Mouse (Mus musculus) heart, embryonic 14.5 days (tissue): ENCODE results near the gene Rarg. TPM values are rescaled to one million over a fixed set of nuclear protein-coding genes. Genes with fewer than 3 reads are reported as not detected.
A peak's percentile ranks its signal among the peaks of the same experiment; 100 is the strongest.
"Not testable (repeated sequence)": the region's sequence is repeated elsewhere in the genome, so short reads cannot be mapped to it uniquely, and the experiment has no call there.

Experiments used
- ATAC-seq: fragments of 200-750 bp; cut with Nextera tagmentation; 2 replicates; pipeline ENCODE4 v1.8.0; 2017; ENCODE audit warnings: low read depth, moderate TSS enrichment; ENCODE audit not compliant: insufficient number of reproducible peaks, insufficient read depth, low FRiP score
- H3K27ac ChIP-seq, 2 experiments: fragments of 200-500 bp in 1 of 2; fragments of 300-500 bp in 1 of 2; sonication (generic) in 1 of 2; replicated peaks in 1 of 2; 2 replicates each; pipeline ENCODE4 v1.5.1; 2012 to 2014; ENCODE audit warnings: low read depth in 2 of 2, low read length in 2 of 2, control low read depth in 1 of 2, mild to moderate bottlenecking in 1 of 2, mixed read lengths in 1 of 2; ENCODE audit not compliant: control insufficient read depth in 1 of 2, insufficient read depth in 1 of 2
- H3K27me3 ChIP-seq: fragments of 300-500 bp; sonication (generic); 2 replicates; pipeline ENCODE4 v1.6.1; 2014; ENCODE audit warnings: mild to moderate bottlenecking, low read length, control low read depth; ENCODE audit not compliant: control insufficient read depth, insufficient read depth
- H3K36me3 ChIP-seq: fragments of 300-500 bp; sonication (generic); 2 replicates; pipeline ENCODE4 v1.6.1; 2014; ENCODE audit warnings: mild to moderate bottlenecking, control low read depth, low read length, mixed read lengths; ENCODE audit not compliant: control insufficient read depth, insufficient read depth
- H3K4me1 ChIP-seq, 2 experiments: fragments of 200-500 bp in 1 of 2; fragments of 300-500 bp in 1 of 2; sonication (generic) in 1 of 2; 2 replicates each; pipeline ENCODE4 v1.6.1; 2012 to 2014; ENCODE audit warnings: low read length in 2 of 2, control low read depth in 1 of 2, mixed read lengths in 1 of 2; ENCODE audit not compliant: control insufficient read depth in 2 of 2, insufficient read depth in 2 of 2
- H3K4me2 ChIP-seq: fragments of 300-500 bp; sonication (generic); 2 replicates; pipeline ENCODE4 v1.6.1; 2014; ENCODE audit warnings: mild to moderate bottlenecking, low read length
- H3K4me3 ChIP-seq, 2 experiments: fragments of 200-500 bp in 1 of 2; fragments of 300-500 bp in 1 of 2; sonication (generic) in 1 of 2; 2 replicates each; pipeline ENCODE4 v1.5.1; 2012 to 2014; ENCODE audit warnings: low read length in 2 of 2, mild to moderate bottlenecking in 2 of 2, control low read depth in 1 of 2, low read depth in 1 of 2, moderate library complexity in 1 of 2; ENCODE audit not compliant: control insufficient read depth in 1 of 2, insufficient read depth in 1 of 2
- H3K9ac ChIP-seq: fragments of 300-500 bp; sonication (generic); 2 replicates; pipeline ENCODE4 v1.6.1; 2014; ENCODE audit warnings: mild to moderate bottlenecking, low read length
- H3K9me3 ChIP-seq: fragments of 300-500 bp; sonication (generic); 2 replicates; pipeline ENCODE4 v1.6.1; 2016; ENCODE audit warnings: low read length, control low read depth; ENCODE audit not compliant: control insufficient read depth
- WGBS: fragments of 180-500 bp; shearing (Covaris S2); extraction: QIAGEN DNeasy Blood & Tissue Kit; methylation state at CpG from one replicate; pipeline ENCODE4 v1.1.7; 2014; 5-methylcytosine and 5-hydroxymethylcytosine counted together
- polyA plus RNA-seq: library from polyadenylated mRNA; unstranded; fragments of >200 nt; fragmentation: Nextera tagmentation; extraction: Ambion mirVana; gene quantifications from 2 replicates; pipeline ENCODE4 v1.2.1, GENCODE M21; 2014

Gene Rarg
- polyA plus RNA-seq, 1 experiment from 2014 or later = 6.7 TPM

GRCm38 (mm10) chr15:102231748-102232147, 25.6 kb downstream of the Rarg start, which contains the start of gene Itgb7:
Itgb7 (minus strand) TSS chr15:102231944.
- no peak for ATAC-seq
- Histone ChIP-seq H3K9me3 (no peaks in the 10 kb centered on the region), H3K4me2 (no peak within 1 kb of the TSS), H3K27ac (no peak within 1 kb of the TSS), H3K4me3 (no peak within 1 kb of the TSS), H3K9ac (no peak within 1 kb of the TSS), H3K36me3 (0 out of 2 replicates have a peak, but pooled peaks cover 3% of the 10 kb centered on the region), H3K27me3 (no peaks in the 10 kb centered on the region), H3K4me1 (peaks cover 0 to 3% of the 10 kb centered on the region in 2 experiments; a peak in 2 of 4 replicates)
- WGBS = 32% methylated on average over 6 of the region's 6 CpGs

GRCm38 (mm10) chr15:102230408-102231321, 26.7 kb downstream of the Rarg start:
- Histone ChIP-seq H3K36me3 (0 out of 2 replicates have a peak, but pooled peaks cover 3% of the 10 kb centered on the region), H3K9me3 (no peaks in the 10 kb centered on the region), H3K27ac (no peak overlapping the region), H3K27me3 (no peaks in the 10 kb centered on the region), H3K4me1 (peaks cover 0 to 3% of the 10 kb centered on the region in 2 experiments; a peak in 2 of 4 replicates), H3K9ac (no peak overlapping the region), H3K4me3 (no peak overlapping the region), H3K4me2 (no peak overlapping the region)
- 78% methylated on average over 17 of the region's 17 CpGs for WGBS
- ATAC-seq = no peak

GRCm38 (mm10) chr15:102225619-102226018, 31.7 kb downstream of the Rarg start:
- H3K27me3 ChIP-seq = peaks cover 18% of the 10 kb centered on the region
- H3K9me3 ChIP-seq, H3K4me2 ChIP-seq, H3K4me1 ChIP-seq, ATAC-seq, H3K27ac ChIP-seq, H3K4me3 ChIP-seq, H3K36me3 ChIP-seq, H3K9ac ChIP-seq: not testable (repeated sequence)
- 69% methylated on average over 6 of the region's 6 CpGs for WGBS

- peaks cover 18% of the 10 kb centered on the region for H3K27me3 ChIP-seq
- H3K4me3 ChIP-seq = peak overlapping the region; percentile 34 to 42
- peaks cover 6% of the 10 kb centered on the region in 2 experiments; a peak in 3 of 4 replicates for H3K4me1 ChIP-seq
- 13% methylated on average over 21 of the region's 21 CpGs for WGBS
- H3K4me2 ChIP-seq = peak overlapping the region; percentile 77
- no peaks in the 10 kb centered on the region for H3K36me3 ChIP-seq
- H3K9me3 ChIP-seq = no peaks in the 10 kb centered on the region
- no peak for ATAC-seq
- H3K9ac ChIP-seq = peak overlapping the region; percentile 70
- H3K27ac ChIP-seq = no peak overlapping the region
Observed at GRCm38 (mm10) chr15:102224992-102225617, 32.2 kb downstream of the Rarg start.

- 3% methylated on average over 43 of the region's 43 CpGs for WGBS
- Histone ChIP-seq H3K27me3 (peaks cover 18% of the 10 kb centered on the region), H3K9me3 (no peaks in the 10 kb centered on the region), H3K27ac (no peak overlapping the region), H3K4me1 (peaks cover 6% of the 10 kb centered on the region in 2 experiments; a peak in 3 of 4 replicates), H3K4me2 (peak overlapping the region; percentile 77), H3K36me3 (no peaks in the 10 kb centered on the region), H3K9ac (peak overlapping the region; percentile 70), H3K4me3 (peak overlapping the region; percentile 34 to 42)
- ATAC-seq = peak; percentile 47; the same call in 1 of the 2 replicates
Observed at GRCm38 (mm10) chr15:102224186-102224991, 32.9 kb downstream of the Rarg start.

GRCm38 (mm10) chr15:102222386-102222785, 34.9 kb downstream of the Rarg start:
- no peaks in the 10 kb centered on the region for H3K36me3 ChIP-seq
- no peak overlapping the region for H3K27ac ChIP-seq
- no peak overlapping the region for H3K4me3 ChIP-seq
- no peak overlapping the region for H3K4me2 ChIP-seq
- H3K4me1 ChIP-seq = peaks cover 6% of the 10 kb centered on the region in 2 experiments; a peak in 3 of 4 replicates
- 57% methylated on average over 10 of the region's 10 CpGs for WGBS
- no peak for ATAC-seq
- no peak overlapping the region for H3K9ac ChIP-seq
- H3K9me3 ChIP-seq = no peaks in the 10 kb centered on the region
- H3K27me3 ChIP-seq = peaks cover 18% of the 10 kb centered on the region

GRCm38 (mm10) chr15:102217325-102217724, 40.0 kb downstream of the Rarg start:
- Histone ChIP-seq H3K4me1 (peaks cover 0 to 2% of the 10 kb centered on the region in 2 experiments; a peak in 1 of 4 replicates), H3K9ac (no peak overlapping the region)

More at GRCm38 (mm10) chr15:102217325-102217724, 40.0 kb downstream of the Rarg start:
- Histone ChIP-seq H3K27ac (no peak overlapping the region), H3K4me2 (no peak overlapping the region), H3K27me3 (peaks cover 2% of the 10 kb centered on the region; the same call in 1 of the 2 replicates), H3K36me3 (peaks cover 49% of the 10 kb centered on the region), H3K9me3 (no peaks in the 10 kb centered on the region), H3K4me3 (no peak overlapping the region)
- ATAC-seq = no peak
- WGBS = 69% methylated on average over 7 of the region's 7 CpGs
